Mouse (Mus musculus): ENCODE data around the gene Eno4.
A peak's percentile ranks its signal among the peaks of the same experiment; 100 is the strongest.

The Eno4 gene

GRCm38 (mm10) chr19:58974126-58974525, 30.9 kb downstream of the Eno4 start:
- DNase-seq (ENCODE audit: low read depth) = no peak

GRCm38 (mm10) chr19:58975216-58975863, 32.1 kb downstream of the Eno4 start:
- DNase-seq (ENCODE audit: low read depth) = no peak

DNA sequence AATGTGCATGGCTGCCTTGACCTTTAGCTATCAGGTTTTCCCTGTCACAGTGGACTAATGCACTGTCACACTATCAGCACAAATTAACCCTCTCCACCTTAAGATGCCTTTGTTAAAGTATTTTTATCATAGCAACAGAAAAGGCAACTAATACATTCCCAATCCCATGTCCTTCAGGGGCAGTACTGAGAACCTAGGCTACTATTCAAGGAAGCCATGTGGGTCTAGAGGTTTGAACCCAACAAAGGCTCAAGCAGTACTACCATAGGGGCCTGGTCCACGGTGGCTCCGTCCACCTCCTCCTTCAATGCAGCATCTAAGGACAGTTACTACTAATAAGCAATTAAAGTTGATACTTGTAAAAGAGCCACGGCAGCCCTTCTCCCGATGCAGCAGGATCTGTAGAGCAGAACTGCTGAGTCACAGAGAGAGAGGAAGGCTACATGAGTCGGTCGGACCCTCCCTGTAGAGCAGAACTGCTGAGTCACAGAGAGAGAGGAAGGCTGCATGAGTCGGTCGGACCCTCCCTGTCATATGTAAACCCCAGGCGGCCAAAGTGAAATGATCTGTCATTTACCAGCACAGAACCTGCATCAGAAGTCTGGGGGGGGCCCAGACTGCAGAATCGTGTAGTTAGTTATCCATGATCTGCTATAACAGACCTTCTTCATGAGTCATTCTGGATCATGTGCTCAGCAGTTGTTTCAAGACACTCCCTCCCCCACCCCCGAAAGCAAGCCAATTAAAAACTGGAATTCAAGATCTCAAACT, 35.4 kb downstream of the Eno4 start:
- peak; percentile 25 for DNase-seq (ENCODE audit: low read depth)

DNA sequence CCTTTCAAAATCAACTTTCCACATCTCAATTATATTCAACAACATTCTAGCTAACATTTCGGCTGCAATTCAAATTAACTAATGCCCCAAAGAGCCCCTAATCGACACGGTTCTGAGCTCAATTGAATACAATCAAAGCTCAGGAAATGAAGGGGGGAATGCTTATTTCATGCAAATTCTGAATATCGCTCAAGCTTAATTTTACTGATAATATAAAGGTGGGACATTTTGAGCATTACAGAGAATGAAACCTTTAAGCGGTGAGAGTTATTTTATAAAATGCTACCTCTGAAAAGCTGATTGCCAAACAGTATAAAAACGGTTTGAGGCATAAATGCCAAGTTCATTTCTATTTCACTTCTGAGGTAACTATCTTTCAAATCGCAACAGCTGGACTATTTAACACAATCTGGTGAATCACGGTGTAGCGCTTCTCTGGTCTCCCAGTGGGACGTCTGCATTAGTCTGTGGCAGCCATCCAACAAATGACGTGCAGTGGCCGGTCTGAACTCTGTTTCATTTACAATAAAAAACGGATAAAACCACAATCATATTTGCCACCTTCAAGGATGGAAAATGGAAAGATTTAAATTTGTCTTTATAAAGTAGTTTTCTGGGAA, 36.3 kb downstream of the Eno4 start:
- peak; percentile 27 for DNase-seq (ENCODE audit: low read depth)

DNA sequence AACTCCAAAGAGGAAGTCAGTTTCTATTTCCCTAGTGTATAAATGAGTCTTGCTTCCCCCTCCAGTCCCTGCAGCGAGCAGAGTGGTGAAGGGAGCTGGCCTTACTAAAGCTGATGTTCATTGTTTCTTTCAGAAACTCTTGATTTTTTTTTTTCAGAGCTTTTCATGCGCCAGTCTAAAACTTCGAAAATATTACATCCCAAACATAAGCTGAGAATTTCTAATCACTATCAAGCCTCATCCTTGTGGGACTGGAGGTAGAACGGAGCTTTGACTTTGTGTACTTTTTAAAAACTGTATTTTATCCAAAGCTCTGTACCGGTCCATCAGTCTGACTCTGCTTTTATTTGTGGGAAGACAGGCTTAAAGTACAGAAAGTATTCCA, 36.8 kb downstream of the Eno4 start:
- no peak for DNase-seq (ENCODE audit: low read depth)

- DNase-seq (ENCODE audit: low read depth) = no peak
Measured at GRCm38 (mm10) chr19:58981571-58981970, 38.3 kb downstream of the Eno4 start.

- no peak for DNase-seq (ENCODE audit: low read depth)
Measured at GRCm38 (mm10) chr19:59002827-59003226, 59.6 kb downstream of the Eno4 start.

DNA sequence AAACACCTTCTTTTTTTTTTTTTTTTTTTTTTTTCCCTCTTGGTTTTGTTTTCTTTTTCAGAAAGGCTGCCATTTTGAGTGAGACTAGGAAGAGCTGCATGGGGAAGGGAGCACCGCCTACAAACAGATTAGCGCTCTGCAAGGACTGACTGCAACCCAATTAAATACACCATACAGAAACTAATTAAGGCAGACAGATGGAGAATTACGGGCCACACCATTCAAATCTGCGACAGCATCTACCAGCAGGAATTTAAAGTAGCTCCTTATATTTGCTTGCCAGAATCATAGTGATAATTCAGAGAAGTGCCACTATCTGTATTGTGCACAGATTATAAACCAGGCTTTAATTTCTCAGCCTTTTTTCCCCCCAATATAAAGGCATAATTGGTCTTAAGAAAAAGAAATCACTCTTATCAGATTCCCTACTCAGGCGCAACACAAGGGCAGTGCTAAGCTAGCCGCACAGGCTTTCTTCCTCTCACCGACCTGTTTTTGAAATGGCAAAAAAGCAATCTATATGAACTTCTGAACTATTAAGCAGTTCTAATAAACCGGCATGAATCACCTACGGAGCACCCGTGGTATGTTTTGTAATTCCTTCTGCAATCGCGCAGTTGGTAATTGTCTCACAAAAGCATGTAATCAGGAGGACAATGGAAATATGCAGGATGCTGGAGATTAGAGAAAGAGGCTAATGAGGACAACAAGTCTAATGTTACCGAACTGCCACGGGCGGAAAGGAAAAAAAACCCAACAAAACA, 63.5 kb downstream of the Eno4 start:
- DNase-seq (ENCODE audit: low read depth) = no peak

DNA sequence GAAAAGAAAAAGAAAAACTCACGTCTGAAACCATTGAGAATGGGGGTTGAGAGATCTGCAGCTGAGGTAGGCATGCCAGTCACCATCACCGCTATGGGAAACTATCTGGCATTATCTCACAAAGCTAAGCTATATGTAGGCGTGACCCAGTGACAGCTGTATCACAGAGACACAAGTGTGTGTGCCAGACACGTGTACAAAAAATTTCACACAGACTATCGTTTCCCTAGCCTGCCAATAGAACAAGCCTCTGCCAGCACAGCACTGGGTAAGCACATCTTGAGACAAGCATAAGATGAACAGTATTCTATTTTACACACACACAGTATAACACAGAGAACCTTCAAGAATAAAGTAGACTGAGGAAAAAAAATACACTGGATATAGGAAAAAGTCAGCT, 67.6 kb downstream of the Eno4 start:
- DNase-seq (ENCODE audit: low read depth) = no peak

Measured in fibroblast of lung, adult 2 months (primary cell).